9 mouse cellular contexts compared by ENCODE assay signal in genomic region chr11:98446213-98446561, GRCm38 (mm10). TPM values are rescaled to one million over a fixed set of nuclear protein-coding genes. Genes with fewer than 3 reads are reported as not detected.
A peak's percentile ranks its signal among the peaks of the same experiment; 100 is the strongest.
DNase-seq lines count a peak whose midpoint lies in the region; ATAC-seq lines count a peak whose summit lies in the region.
"Had no signal": no experiment of that assay in that cellular context is flagged by ENCODE, and none has a peak within 500 bp of the region (broad histone marks: within the 10 kb centered on the region; RNA-seq: fewer than 3 reads in every experiment).

TSS of gene Grb7 (plus strand) at chr11:98446394.

- 19% methylated on average over 5 of the region's 5 CpGs for WGBS in heart, embryonic 11.5 days (ENCODE audit: insufficient replicate concordance)

- intact Hi-C loops in heart, postnatal 10 days (cut with DNase I) = no loop called here

- H3K4me3 ChIP-seq in heart, embryonic 11.5 days (ENCODE audit: low read depth, low read length) = peak within 1 kb of the TSS; percentile 29

- peak within 1 kb of the TSS; percentile 61 for H3K4me2 ChIP-seq in heart, embryonic 11.5 days

- peaks cover 18% of the 10 kb centered on the region for H3K27me3 ChIP-seq in heart, embryonic 11.5 days (ENCODE audit: control insufficient read depth, insufficient read depth, low read length)

- no peak within 1 kb of the TSS for H3K27ac ChIP-seq in heart, embryonic 11.5 days (ENCODE audit: low read depth, low read length)

- H3K36me3 ChIP-seq in heart, embryonic 11.5 days (ENCODE audit: control insufficient read depth, insufficient read depth, low read length) = no peaks in the 10 kb centered on the region

- no peaks in the 10 kb centered on the region for H3K9me3 ChIP-seq in heart, embryonic 11.5 days (replicated peaks; ENCODE audit: control insufficient read depth, low read length)

- peaks cover 22% of the 10 kb centered on the region for H3K4me1 ChIP-seq in heart, embryonic 11.5 days (ENCODE audit: control insufficient read depth, insufficient read depth, low read length)

- peak; percentile 17; the same call in 1 of the 2 replicates for ATAC-seq in heart, embryonic 11.5 days (replicated peaks; ENCODE audit: insufficient number of reproducible peaks, low FRiP score, low TSS enrichment)

- peak within 1 kb of the TSS; percentile 49; the same call in 1 of the 2 replicates for H3K9ac ChIP-seq in heart, embryonic 11.5 days (ENCODE audit: low read depth, low read length)

- DNase-seq in heart, postnatal 10 days = no peak
- no peak for DNase-seq in urinary bladder, adult 2 months (ENCODE audit: low spot score)
- no peak for DNase-seq in urinary bladder, postnatal 36 days (ENCODE audit: low spot score in 2 of 2)
- peak; percentile 17 for DNase-seq in liver
- DNase-seq in retina, postnatal 1 day = no peak
- DNase-seq in urinary bladder, postnatal 4 days (ENCODE audit: low spot score in 2 of 2) = no peak
- no peak for DNase-seq in left cerebral cortex, adult 11 months (ENCODE audit: low spot score)

RNA-seq across cellular contexts. Expression of gene Grb7, which starts in this region (rescaled TPM):
- 0.63 and 2.0 TPM in 2 replicates for polyA plus RNA-seq in heart, embryonic 11.5 days (2014; fragmentation: Nextera tagmentation; extraction: Ambion mirVana)
- total RNA-seq in heart, postnatal 10 days (2021) = not detected
- polyA plus RNA-seq in urinary bladder, adult 2 months (2012; rRNA removed) = 41.1 and 52.0 TPM in 2 replicates
- total RNA-seq: hematopoietic stem cell, adult 5-6 weeks had no signal

Comparison
In these comparisons a context has a peak if more than half of its experiments do, and no peak if none do; other contexts are left out.
1. RNA of gene Grb7 (polyA plus RNA-seq): 41.1 to 52.0 TPM in urinary bladder, adult 2 months; 0.63 to 2.0 TPM in heart, embryonic 11.5 days; every median in the first group is over 10 times any median in the second.